Mouse (Mus musculus) frontal cortex, postnatal 36 days (tissue): ENCODE measurements around the gene Lhfpl2.

Source experiments
- DNase-seq, 2 experiments: peaks; one replicate each; pipeline ENCODE4 v3.0.0; 2022; ENCODE audit warnings: low spot score in 2 of 2

Lhfpl2 gene

GRCm38 (mm10) chr13:94140446-94140845 lies 82.8 kb downstream of the Lhfpl2 start:
- no peak for DNase-seq

- no peak for DNase-seq
Measured at GRCm38 (mm10) chr13:94143063-94143652, 85.6 kb downstream of the Lhfpl2 start.

- DNase-seq, result no peak
Measured at GRCm38 (mm10) chr13:94144451-94144850, 86.9 kb downstream of the Lhfpl2 start.

GRCm38 (mm10) chr13:94147257-94147656 lies 89.7 kb downstream of the Lhfpl2 start:
- peak; percentile 49 to 61 for DNase-seq

GRCm38 (mm10) chr13:94149006-94149405 lies 91.4 kb downstream of the Lhfpl2 start:
- DNase-seq, result no peak

- DNase-seq, result no peak
Measured at GRCm38 (mm10) chr13:94149781-94150180, 92.2 kb downstream of the Lhfpl2 start.

- DNase-seq, result no peak
Measured at GRCm38 (mm10) chr13:94151308-94151707, 93.7 kb downstream of the Lhfpl2 start.

- DNase-seq, result no peak
Measured at GRCm38 (mm10) chr13:94152836-94153235, 95.2 kb downstream of the Lhfpl2 start.

- DNase-seq, result no peak
Measured at GRCm38 (mm10) chr13:94153658-94154057, 96.1 kb downstream of the Lhfpl2 start.

GRCm38 (mm10) chr13:94154512-94155296 lies 97.1 kb downstream of the Lhfpl2 start:
- DNase-seq, result no peak

GRCm38 (mm10) chr13:94155657-94156429 lies 98.2 kb downstream of the Lhfpl2 start:
- DNase-seq, result no peak

- no peak for DNase-seq
Measured at GRCm38 (mm10) chr13:94158864-94159477, 101.4 kb downstream of the Lhfpl2 start.

GRCm38 (mm10) chr13:94159478-94160220 lies 102.1 kb downstream of the Lhfpl2 start:
- no peak for DNase-seq

GRCm38 (mm10) chr13:94164501-94164900 lies 106.9 kb downstream of the Lhfpl2 start:
- no peak for DNase-seq

- no peak for DNase-seq
Measured at GRCm38 (mm10) chr13:94168319-94168718, 110.7 kb downstream of the Lhfpl2 start.

- DNase-seq, result no peak
Measured at GRCm38 (mm10) chr13:94169325-94169916, 111.8 kb downstream of the Lhfpl2 start.

- DNase-seq, result no peak
Measured at GRCm38 (mm10) chr13:94171612-94172011, 114.0 kb downstream of the Lhfpl2 start.

- DNase-seq, result no peak
Measured at GRCm38 (mm10) chr13:94172533-94173310, 115.1 kb downstream of the Lhfpl2 start.

GRCm38 (mm10) chr13:94173633-94174576 lies 116.3 kb downstream of the Lhfpl2 start:
- DNase-seq, result peak; percentile 29 to 33
